Mouse (Mus musculus) right cerebral cortex, postnatal 4 days (tissue): ENCODE data around the gene Nudt19.
"Not testable (repeated sequence)": the region's sequence is repeated elsewhere in the genome, so short reads cannot be mapped to it uniquely, and the experiment has no call there.

Source experiments
- DNase-seq: peaks from one replicate; pipeline ENCODE4 v3.0.0-alpha.2; 2022

The Nudt19 gene

DNA sequence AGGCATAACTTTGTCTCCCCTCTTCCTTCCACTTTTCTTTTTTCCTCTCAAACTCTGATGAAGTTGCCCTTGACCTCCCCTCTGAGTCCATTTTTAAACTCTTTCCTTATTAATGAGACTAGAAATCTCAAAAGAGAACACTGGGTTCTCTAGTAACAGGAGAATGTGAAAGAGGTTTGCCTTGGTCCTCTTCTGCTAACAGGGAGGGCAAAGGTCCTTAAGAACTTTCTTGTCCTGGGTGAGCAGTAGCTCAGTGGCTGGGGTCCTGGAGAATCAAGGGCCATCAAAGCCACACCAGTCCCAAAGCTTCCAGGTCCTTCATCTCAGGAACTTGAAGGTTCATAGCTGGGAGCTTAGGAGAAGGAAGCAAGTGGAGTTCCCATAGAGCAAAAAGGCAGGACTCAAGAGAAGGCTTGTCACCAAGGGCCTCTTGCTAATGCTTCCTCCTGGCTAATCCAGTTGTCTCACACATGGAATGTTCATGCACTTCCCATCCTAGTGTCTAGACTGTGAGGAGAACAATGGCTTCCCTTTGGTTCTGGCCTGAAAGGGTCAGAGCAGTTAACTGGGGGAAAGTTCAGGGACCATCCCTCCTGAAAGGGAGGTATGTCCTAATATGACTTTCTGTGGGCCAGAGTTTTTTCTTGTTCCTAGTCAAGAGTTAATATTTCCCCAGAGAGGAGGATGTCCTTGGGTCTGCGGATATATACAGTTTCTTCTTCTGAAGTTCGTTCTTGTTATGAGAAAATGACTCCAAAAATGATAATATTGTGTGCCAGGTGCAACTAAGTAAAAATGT is 8.2 kb upstream of the Nudt19 start:
- DNase-seq = no peak

GRCm38 (mm10) chr7:35563071-35563470 is 7.0 kb upstream of the Nudt19 start:
- no peak for DNase-seq

GRCm38 (mm10) chr7:35559838-35560237 is 3.7 kb upstream of the Nudt19 start:
- no peak for DNase-seq

DNA sequence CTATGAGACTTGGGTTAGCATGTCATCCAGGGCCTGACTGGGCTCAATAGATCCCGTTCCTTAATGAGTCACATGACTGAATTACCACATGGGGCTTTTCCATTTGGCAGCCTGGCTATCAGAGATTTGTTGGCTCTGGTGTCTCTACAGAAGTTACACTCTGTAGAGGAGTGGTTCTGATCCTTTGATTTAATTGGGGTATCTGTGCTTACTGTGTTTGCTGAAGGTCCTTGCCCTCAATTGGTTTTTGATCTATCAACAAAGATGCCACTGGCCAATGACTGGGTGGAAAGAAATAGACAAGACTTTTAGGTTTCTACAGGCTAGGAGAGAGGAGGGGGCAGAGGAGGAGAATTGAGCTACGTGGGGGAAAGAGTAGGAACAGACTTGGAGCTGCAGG is 2.6 kb upstream of the Nudt19 start:
- DNase-seq = no peak

- DNase-seq = no peak
Measured at GRCm38 (mm10) chr7:35557577-35557976, 1.5 kb upstream of the Nudt19 start.

- DNase-seq = no peak
Measured at GRCm38 (mm10) chr7:35556905-35557304, 801 bp upstream of the Nudt19 start.

DNA sequence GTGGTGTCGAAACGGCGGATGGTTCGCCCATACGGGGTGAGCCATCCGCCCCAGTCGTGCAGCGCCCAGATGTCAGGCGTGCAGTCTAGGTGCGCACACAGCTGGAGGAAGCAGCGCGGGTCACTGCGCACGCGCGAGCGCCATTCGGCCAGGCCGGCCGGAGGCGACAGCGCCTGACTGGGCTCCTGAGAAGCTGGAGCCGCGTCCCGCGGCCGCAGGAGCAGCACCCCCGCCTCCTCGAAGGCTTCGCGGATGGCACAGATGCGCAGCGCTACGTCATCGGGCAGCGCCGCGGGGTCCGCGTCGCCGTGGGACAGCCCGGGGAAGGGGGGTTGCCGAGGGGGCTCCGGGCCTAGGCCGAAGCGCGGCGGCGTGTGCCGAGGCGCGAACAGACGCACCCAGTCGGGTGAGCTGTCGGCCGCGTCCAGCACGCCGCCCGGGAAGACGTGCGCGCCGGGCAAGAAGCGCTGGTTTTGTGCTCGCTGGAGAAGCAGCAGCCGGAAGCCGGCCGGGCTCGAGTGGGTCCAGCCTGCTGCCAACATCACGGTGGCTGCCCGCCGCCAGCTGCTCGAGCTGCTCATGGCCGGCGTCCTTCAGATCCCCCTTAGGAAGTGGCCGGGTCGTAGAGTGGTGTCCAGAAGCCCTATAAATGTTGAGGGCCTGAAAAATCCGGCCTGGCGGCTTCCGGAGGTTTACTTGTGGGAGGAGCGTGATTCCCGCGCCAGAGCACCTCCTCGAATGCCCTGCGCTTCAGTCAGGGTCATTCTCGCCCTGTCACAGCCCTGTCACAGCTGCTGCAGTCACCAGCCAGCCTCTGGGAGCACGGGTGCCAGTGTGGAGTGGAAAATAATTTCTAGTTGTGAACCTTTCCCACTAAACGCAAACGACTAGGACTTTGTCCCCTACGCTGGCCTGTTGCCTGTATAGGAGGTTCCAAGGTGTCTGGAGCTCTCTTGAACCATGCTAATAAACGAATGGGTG is 590 bp downstream of the Nudt19 start:
- DNase-seq = peak; percentile 90

DNA sequence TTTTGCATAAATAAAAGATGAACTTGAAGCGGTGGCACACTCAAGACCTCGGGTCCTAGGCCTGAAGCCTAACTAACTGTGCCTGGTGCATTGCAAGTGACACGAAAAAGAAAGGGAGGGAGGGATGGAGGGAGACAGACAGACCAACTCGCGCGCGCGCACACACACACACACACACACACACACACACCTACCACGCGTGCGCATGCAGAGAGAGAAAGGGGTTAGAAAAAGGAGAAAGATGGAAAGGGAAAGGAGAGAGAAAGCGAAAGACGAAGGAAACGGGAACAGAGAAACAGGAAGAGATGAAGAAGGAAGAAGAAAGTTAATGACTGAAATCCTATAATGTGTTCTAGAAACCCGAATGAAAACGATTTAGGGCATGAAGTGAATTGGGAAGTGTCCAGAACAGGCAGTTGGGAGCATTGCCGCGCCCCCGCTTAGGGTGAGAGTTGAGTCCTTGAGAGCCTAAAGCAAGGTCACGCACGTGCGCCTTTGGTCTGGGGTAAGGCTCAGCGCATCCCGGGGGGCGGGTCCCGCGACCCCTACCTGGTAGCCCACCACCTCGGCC is 1.4 kb downstream of the Nudt19 start:
- peak; percentile 41 for DNase-seq

- peak; percentile 58 for DNase-seq
Measured at GRCm38 (mm10) chr7:35553751-35554604, 2.1 kb downstream of the Nudt19 start.

DNA sequence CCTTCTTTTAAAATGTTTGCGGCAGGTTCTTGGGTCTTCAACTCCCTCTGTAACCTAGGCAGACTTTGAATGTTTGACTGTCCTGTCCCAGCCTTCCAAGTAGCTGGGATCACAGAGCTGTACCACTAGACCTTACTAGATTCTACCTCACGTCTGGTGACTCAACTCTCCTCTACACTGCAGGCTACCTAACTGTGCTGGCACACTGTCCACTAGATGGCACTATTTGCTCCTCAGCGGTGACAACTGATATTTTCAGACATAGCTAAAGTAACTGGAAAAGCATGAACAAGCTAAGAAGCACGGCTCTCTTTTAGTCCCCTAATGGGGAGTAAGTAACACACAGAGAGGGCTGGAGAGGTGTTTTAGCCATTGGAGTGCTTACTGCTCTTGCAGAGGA is 10.2 kb downstream of the Nudt19 start:
- peak; percentile 51 for DNase-seq

GRCm38 (mm10) chr7:35537562-35537961 is 18.5 kb downstream of the Nudt19 start, which contains the start of gene Tdrd12:
Gene Tdrd12, minus strand, starts transcription at chr7:35537745.
- no peak for DNase-seq

GRCm38 (mm10) chr7:35535750-35536512 is 20.2 kb downstream of the Nudt19 start:
- no peak for DNase-seq

- not testable (repeated sequence) for DNase-seq
Measured at GRCm38 (mm10) chr7:35530544-35530943, 25.6 kb downstream of the Nudt19 start.

GRCm38 (mm10) chr7:35530026-35530425 is 26.1 kb downstream of the Nudt19 start:
- DNase-seq = no peak

DNA sequence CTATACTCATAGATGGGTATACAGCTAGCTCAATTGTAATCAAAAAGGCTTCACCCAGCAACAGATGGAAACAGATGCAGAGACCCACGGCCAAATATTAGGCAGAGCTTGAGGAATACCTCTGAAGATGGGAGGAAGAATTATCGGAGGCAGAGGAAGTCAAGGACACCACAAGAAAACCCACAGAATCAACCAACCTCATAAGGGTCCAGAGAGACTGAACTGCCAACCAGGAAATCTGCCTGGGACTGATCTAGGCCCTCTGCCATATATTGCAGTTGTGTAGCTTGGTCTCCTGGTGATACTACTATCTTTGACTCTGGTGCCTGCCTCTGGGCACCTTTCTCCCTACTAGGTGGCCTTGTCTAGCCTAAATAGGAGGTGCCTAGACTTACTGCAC is 29.3 kb downstream of the Nudt19 start:
- DNase-seq = no peak

- peak; percentile 17 for DNase-seq
Measured at GRCm38 (mm10) chr7:35501995-35502394, 54.1 kb downstream of the Nudt19 start.

DNA sequence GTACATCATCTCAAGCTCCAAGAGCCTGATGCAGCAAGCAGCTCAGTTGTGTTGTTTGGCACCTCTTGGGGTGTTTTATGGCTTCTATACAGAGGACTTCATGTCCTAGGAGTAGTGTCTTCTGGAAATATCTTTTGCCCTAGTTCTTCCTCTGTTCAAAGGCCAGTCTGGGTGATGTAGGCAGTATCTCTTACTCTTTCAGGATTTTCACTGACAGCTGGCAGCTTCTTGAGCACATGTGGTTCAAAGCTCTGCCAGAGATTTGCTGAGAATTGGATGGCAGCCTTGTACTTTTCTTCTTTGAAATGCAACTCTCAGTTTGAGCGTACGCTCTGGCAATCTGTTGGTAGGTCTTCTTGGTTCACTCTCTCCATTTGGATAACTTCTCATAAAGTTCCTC is 58.6 kb downstream of the Nudt19 start:
- no peak for DNase-seq
